Mouse (Mus musculus) heart, postnatal 0 days (tissue): ENCODE measurements at regions not wholly inside any gene's neighbourhood (a gene's known extent, or its start where the extent isn't known, plus 50 kb on each side); places are given as distances from the start of the nearest gene placed in this dataset.

Experiments
- ATAC-seq: fragments of 200-750 bp; cut with Nextera tagmentation; 2 replicates; pipeline ENCODE4 v1.8.0; 2017; ENCODE audit warnings: low read depth, moderate number of reproducible peaks, moderate library complexity; ENCODE audit not compliant: insufficient read depth
- DNase-seq: peaks from one replicate; pipeline ENCODE4 v3.0.0-alpha.2; 2016; ENCODE audit warnings: low spot score
- H3K27ac ChIP-seq: fragments of 300-500 bp; sonication (generic); 2 replicates; pipeline ENCODE4 v1.5.1; 2014; ENCODE audit warnings: low read depth, mild to moderate bottlenecking
- H3K27me3 ChIP-seq: fragments of 300-500 bp; sonication (generic); 2 replicates; pipeline ENCODE4 v1.6.1; 2014; ENCODE audit warnings: low read length, mixed read lengths; ENCODE audit not compliant: control insufficient read depth, insufficient read depth
- H3K36me3 ChIP-seq: fragments of 300-500 bp; sonication (generic); replicated peaks from 2 replicates; pipeline ENCODE4 v1.6.1; 2014; ENCODE audit warnings: low read length, mixed read lengths; ENCODE audit not compliant: control insufficient read depth, insufficient read depth
- H3K4me1 ChIP-seq: fragments of 300-500 bp; sonication (generic); 2 replicates; pipeline ENCODE4 v1.6.1; 2014; ENCODE audit warnings: antibody characterized with exemption; ENCODE audit not compliant: control insufficient read depth, insufficient read depth
- H3K4me2 ChIP-seq: fragments of 300-500 bp; sonication (generic); 2 replicates; pipeline ENCODE4 v1.6.1; 2014; ENCODE audit warnings: low read depth, mild to moderate bottlenecking, low read length, moderate library complexity
- H3K4me3 ChIP-seq: fragments of 300-500 bp; sonication (generic); 2 replicates; pipeline ENCODE4 v1.5.1; 2014; ENCODE audit warnings: low read depth, low read length
- H3K9ac ChIP-seq: fragments of 300-500 bp; sonication (generic); replicated peaks from 2 replicates; pipeline ENCODE4 v1.6.1; 2014; ENCODE audit warnings: low read depth, low read length, mixed read lengths
- H3K9me3 ChIP-seq: fragments of 300-500 bp; sonication (generic); replicated peaks from 2 replicates; pipeline ENCODE4 v1.6.1; 2016; ENCODE audit warnings: low read length; ENCODE audit not compliant: control insufficient read depth
- CTCF ChIP-seq: IDR thresholded peaks from 2 replicates; pipeline ENCODE4 v1.5.1; 2016; ENCODE audit warnings: antibody characterized with exemption, control low read depth, low read depth
- EP300 ChIP-seq: IDR thresholded peaks from 2 replicates; pipeline ENCODE4 v1.6.1; 2016; ENCODE audit warnings: antibody characterized with exemption, low read depth
- WGBS: fragments of 180-500 bp; shearing (Covaris S2); extraction: QIAGEN DNeasy Blood & Tissue Kit; methylation state at CpG from one replicate; pipeline ENCODE4 v1.1.7; 2014; 5-methylcytosine and 5-hydroxymethylcytosine counted together

- ATAC-seq = no peak
- Histone ChIP-seq H3K9ac (no peak overlapping the region), H3K4me2 (no peak overlapping the region), H3K4me3 (no peak overlapping the region), H3K36me3 (no peaks in the 10 kb centered on the region), H3K4me1 (no peaks in the 10 kb centered on the region), H3K9me3 (no peaks in the 10 kb centered on the region), H3K27me3 (no peaks in the 10 kb centered on the region), H3K27ac (no peak overlapping the region)
- TF ChIP-seq CTCF = no peak
- TF ChIP-seq EP300 = no peak
- no peak for DNase-seq
- 59% methylated on average over 3 of the region's 3 CpGs for WGBS
Observed at GRCm38 (mm10) chr12:77143958-77144357, 94.0 kb upstream of the Fut8 start.

GRCm38 (mm10) chr12:77143521-77143920 is 94.4 kb upstream of the Fut8 start:
- H3K9ac ChIP-seq = no peak overlapping the region
- no peak overlapping the region for H3K4me2 ChIP-seq
- no peak overlapping the region for H3K27ac ChIP-seq
- H3K4me3 ChIP-seq = no peak overlapping the region
- H3K4me1 ChIP-seq = no peaks in the 10 kb centered on the region
- H3K36me3 ChIP-seq = no peaks in the 10 kb centered on the region
- TF ChIP-seq EP300 = no peak
- TF ChIP-seq CTCF = no peak
- H3K27me3 ChIP-seq = no peaks in the 10 kb centered on the region
- H3K9me3 ChIP-seq = no peaks in the 10 kb centered on the region
- DNase-seq (no peak), ATAC-seq (no peak)
- WGBS = 59% methylated on average over 6 of the region's 6 CpGs

- ATAC-seq = no peak
- no peak for DNase-seq
- Histone ChIP-seq H3K4me3 (no peak overlapping the region), H3K4me1 (no peaks in the 10 kb centered on the region), H3K9me3 (no peaks in the 10 kb centered on the region), H3K27ac (no peak overlapping the region), H3K4me2 (no peak overlapping the region), H3K27me3 (no peaks in the 10 kb centered on the region), H3K9ac (no peak overlapping the region), H3K36me3 (no peaks in the 10 kb centered on the region)
- no peak for TF ChIP-seq CTCF
- TF ChIP-seq EP300 = no peak
- 69% methylated on average over 12 of the region's 12 CpGs for WGBS
Observed at GRCm38 (mm10) chr12:77143105-77143504, 94.8 kb upstream of the Fut8 start.

GRCm38 (mm10) chr12:77142224-77142623 is 95.7 kb upstream of the Fut8 start:
- WGBS = 94% methylated on average over 4 of the region's 4 CpGs
- no peaks in the 10 kb centered on the region for H3K4me1 ChIP-seq
- ATAC-seq (no peak), DNase-seq (no peak)
- no peak overlapping the region for H3K4me2 ChIP-seq
- no peaks in the 10 kb centered on the region for H3K9me3 ChIP-seq
- no peak overlapping the region for H3K4me3 ChIP-seq
- no peaks in the 10 kb centered on the region for H3K36me3 ChIP-seq
- no peak overlapping the region for H3K27ac ChIP-seq
- H3K27me3 ChIP-seq = no peaks in the 10 kb centered on the region
- no peak for TF ChIP-seq EP300
- TF ChIP-seq CTCF = no peak
- no peak overlapping the region for H3K9ac ChIP-seq

GRCm38 (mm10) chr12:77141260-77142201 is 96.4 kb upstream of the Fut8 start:
- no peak for DNase-seq
- H3K4me3 ChIP-seq = no peak overlapping the region
- no peak overlapping the region for H3K27ac ChIP-seq
- no peaks in the 10 kb centered on the region for H3K9me3 ChIP-seq
- no peak overlapping the region for H3K4me2 ChIP-seq
- no peaks in the 10 kb centered on the region for H3K4me1 ChIP-seq
- no peaks in the 10 kb centered on the region for H3K36me3 ChIP-seq
- no peak overlapping the region for H3K9ac ChIP-seq
- whole genome bisulfite sequencing = 61% methylated on average over 8 of the region's 8 CpGs
- ATAC-seq = no peak
- no peaks in the 10 kb centered on the region for H3K27me3 ChIP-seq
- no peak for TF ChIP-seq EP300
- no peak for TF ChIP-seq CTCF
